Mouse (Mus musculus) liver, embryonic 12.5 days (tissue): ENCODE measurements around the gene Hlf. TPM values are rescaled to one million over a fixed set of nuclear protein-coding genes. Genes with fewer than 3 reads are reported as not detected.

ENCODE experiments used
- polyA plus RNA-seq: library from polyadenylated mRNA; unstranded; fragments of >200 nt; fragmentation: Nextera tagmentation; extraction: Ambion mirVana; gene quantifications from 2 replicates; pipeline ENCODE4 v1.2.1, GENCODE M21; 2016

The Hlf gene
- polyA plus RNA-seq, 1 experiment from 2014 or later = 5.0 TPM

Other genes starting within 250 kb of the Hlf start
- 3.0 and 3.4 TPM in 2 replicates for gene Gm45716, start 203.2 kb downstream of the Hlf start, polyA plus RNA-seq
- gene Mmd, start 141.4 kb downstream of the Hlf start, polyA plus RNA-seq = 10.6 and 12.0 TPM in 2 replicates
- gene Stxbp4, start 247.2 kb upstream of the Hlf start, polyA plus RNA-seq = 11.2 and 12.9 TPM in 2 replicates
- 38.2 and 40.5 TPM in 2 replicates for gene Cox11, start 247.3 kb upstream of the Hlf start, polyA plus RNA-seq